Mouse (Mus musculus) small intestine, adult 2 months (tissue): Measurements from ENCODE around the gene Lmx1a. TPM values are rescaled to one million over a fixed set of nuclear protein-coding genes. Genes with fewer than 3 reads are reported as not detected.

Experiments used
- H3K27ac ChIP-seq: fragments of 200-500 bp; 2 replicates; pipeline ENCODE4 v1.5.1; 2012; ENCODE audit warnings: low read depth, low read length, control low read depth, inconsistent platforms; ENCODE audit not compliant: insufficient read depth
- H3K27me3 ChIP-seq: fragments of 200-500 bp; 2 replicates; pipeline ENCODE4 v1.6.1; 2012; ENCODE audit warnings: mild to moderate bottlenecking, moderate library complexity, low read length, inconsistent platforms; ENCODE audit not compliant: control insufficient read depth, insufficient read depth
- H3K36me3 ChIP-seq: fragments of 200-500 bp; 2 replicates; pipeline ENCODE4 v1.6.1; 2012; ENCODE audit warnings: mild to moderate bottlenecking, low read length, control low read depth, inconsistent platforms; ENCODE audit not compliant: control insufficient read depth, insufficient read depth
- H3K4me1 ChIP-seq: fragments of 200-500 bp; 2 replicates; pipeline ENCODE4 v1.6.1; 2012; ENCODE audit warnings: low read length, inconsistent platforms, mixed read lengths; ENCODE audit not compliant: control insufficient read depth, insufficient read depth, insufficient read length
- H3K4me3 ChIP-seq: fragments of 200-500 bp; 2 replicates; pipeline ENCODE4 v1.5.1; 2012; ENCODE audit warnings: low read depth, mild to moderate bottlenecking, control low read depth, inconsistent platforms, low read length, moderate library complexity
- CTCF ChIP-seq: fragments of 200-500 bp; IDR thresholded peaks from 2 replicates; pipeline ENCODE4 v1.5.1; 2012; ENCODE audit warnings: low read depth, mild to moderate bottlenecking, control low read depth, inconsistent platforms, low read length, moderate library complexity, mixed read lengths; ENCODE audit not compliant: insufficient replicate concordance, insufficient read length; ENCODE audit errors: extremely low read depth
- POLR2A ChIP-seq: fragments of 200-500 bp; IDR thresholded peaks from 2 replicates; pipeline ENCODE4 v1.6.1; 2012; ENCODE audit warnings: low read depth, mild to moderate bottlenecking, control low read depth, inconsistent platforms, low read length, moderate library complexity
- WGBS: fragments of 180-500 bp; shearing (Covaris S2); methylation state at CpG from one replicate; pipeline ENCODE4 v1.1.7; 2018; 5-methylcytosine and 5-hydroxymethylcytosine counted together
- polyA plus RNA-seq: library from polyadenylated mRNA; depleted of rRNA; stranded (reverse); fragments of >200 nt; gene quantifications from 2 replicates; pipeline ENCODE4 v1.2.3, GENCODE M21; 2012

The Lmx1a gene
- polyA plus RNA-seq, 1 experiment = 0.35 TPM

DNA sequence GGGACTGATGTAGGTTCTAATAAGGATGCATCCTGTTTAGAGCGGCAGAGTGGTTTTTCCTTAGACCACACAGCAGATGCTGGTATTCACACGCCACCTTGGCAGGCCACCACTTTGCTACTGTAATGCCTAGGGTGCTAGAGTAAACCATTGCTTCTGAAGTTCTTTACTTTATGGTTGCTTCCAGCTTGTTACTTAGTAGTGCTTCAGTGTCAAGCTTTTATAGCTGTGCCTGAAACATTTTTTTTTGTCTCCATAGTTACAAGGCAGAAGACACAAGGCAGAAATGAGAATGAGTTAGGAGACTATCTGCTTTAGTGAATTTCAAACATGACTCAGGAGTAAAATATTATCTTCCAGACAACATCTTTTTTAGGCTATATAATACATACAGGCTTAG lies 95.0 kb downstream of the Lmx1a start:
- TF ChIP-seq POLR2A = no peak
- TF ChIP-seq CTCF = no peak

DNA sequence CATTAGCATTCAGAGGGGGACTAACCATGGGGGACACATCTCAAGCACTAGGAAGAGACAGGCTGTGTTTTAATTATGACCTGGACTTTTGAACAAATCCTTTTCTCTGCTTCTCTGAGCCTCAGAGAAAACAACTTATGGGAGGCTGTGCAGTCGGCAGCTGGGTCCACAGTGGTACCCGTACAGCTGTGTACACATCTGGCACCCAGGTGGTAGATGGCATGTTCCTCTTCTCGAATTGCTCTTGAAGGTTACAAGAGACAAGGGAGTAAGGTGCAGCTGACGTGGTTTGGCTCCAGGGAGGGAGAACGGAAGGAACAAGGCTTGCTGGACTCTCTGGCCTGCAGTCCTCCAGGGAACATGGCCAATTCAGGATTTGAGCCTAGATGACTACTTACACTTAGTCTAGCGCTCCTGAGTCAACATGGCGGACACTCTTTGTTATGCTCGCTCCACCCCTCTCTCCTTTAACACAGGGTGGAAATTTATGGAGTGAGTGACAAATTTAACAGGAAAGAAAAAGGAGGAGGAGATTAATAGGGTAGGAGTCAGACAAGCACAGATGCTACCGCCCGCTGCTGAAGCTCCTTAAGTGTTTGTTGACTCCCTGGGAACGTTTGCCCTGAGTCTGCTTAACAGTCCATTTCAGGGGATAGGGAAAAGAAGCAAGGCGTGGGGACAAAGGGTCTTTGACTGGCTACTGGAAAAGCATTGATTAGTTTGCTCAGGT lies 99.8 kb downstream of the Lmx1a start:
- no peak overlapping the region for H3K4me3 ChIP-seq
- H3K27me3 ChIP-seq = no peaks in the 10 kb centered on the region
- H3K4me1 ChIP-seq = no peaks in the 10 kb centered on the region
- no peak overlapping the region for H3K27ac ChIP-seq
- WGBS = 42% methylated on average over 12 of the region's 12 CpGs
- no peaks in the 10 kb centered on the region for H3K36me3 ChIP-seq
- TF ChIP-seq POLR2A = no peak
- TF ChIP-seq CTCF = no peak

More for the DNA sequence above, 95.0 kb downstream of the Lmx1a start:
- no peaks in the 10 kb centered on the region for H3K27me3 ChIP-seq
- WGBS = 81% methylated on average over 2 of the region's 2 CpGs
- no peak overlapping the region for H3K27ac ChIP-seq
- no peak overlapping the region for H3K4me3 ChIP-seq
- no peaks in the 10 kb centered on the region for H3K36me3 ChIP-seq
- H3K4me1 ChIP-seq = no peaks in the 10 kb centered on the region

DNA sequence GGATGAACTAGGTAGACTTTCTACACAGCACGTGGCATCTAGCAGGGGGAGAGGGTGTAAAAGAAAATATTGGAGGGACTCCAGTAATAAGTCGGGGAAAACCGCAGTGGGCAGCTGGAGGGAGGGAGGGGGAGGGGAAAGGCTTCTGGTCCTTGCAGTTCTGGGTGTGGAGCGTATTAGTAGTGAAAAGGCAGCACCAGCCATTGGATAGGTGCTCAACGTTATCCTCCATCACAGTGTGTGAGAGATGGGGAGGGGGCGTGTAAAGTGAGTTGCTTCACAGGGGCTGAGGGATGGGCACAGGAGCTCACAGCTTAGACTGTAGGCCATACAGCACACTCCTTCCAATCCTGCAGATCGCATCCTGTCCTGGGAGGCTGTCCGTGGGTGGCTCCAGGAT lies 100.4 kb downstream of the Lmx1a start:
- no peak for TF ChIP-seq CTCF
- 53% methylated on average over 8 of the region's 8 CpGs for WGBS
- Histone ChIP-seq H3K4me1 (no peaks in the 10 kb centered on the region), H3K36me3 (no peaks in the 10 kb centered on the region), H3K4me3 (no peak overlapping the region), H3K27ac (no peak overlapping the region), H3K27me3 (no peaks in the 10 kb centered on the region)

DNA sequence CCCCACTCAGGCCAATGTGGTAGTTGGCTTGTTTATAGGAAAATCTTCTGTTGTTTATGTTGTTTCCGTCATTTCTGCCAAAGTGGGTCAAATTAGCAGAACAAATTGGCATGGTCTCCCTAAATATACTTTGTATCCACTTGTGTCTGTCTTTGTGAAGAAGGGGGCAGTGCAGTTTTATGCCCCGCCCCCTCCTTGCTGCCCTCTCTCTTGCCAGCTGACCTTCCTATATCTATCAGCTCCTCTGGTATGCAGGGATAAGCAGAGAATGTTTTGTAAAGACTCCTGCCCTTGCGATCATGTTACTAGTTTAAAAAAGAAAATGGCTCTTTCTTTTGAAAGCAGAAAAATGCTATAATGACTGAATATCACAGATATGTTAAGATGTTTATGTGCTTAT lies 101.7 kb downstream of the Lmx1a start:
- Histone ChIP-seq H3K27ac (no peak overlapping the region), H3K27me3 (no peaks in the 10 kb centered on the region), H3K4me3 (no peak overlapping the region), H3K4me1 (no peaks in the 10 kb centered on the region), H3K36me3 (no peaks in the 10 kb centered on the region)
- no peak for TF ChIP-seq CTCF
- WGBS = 59% methylated on average over 3 of the region's 3 CpGs

DNA sequence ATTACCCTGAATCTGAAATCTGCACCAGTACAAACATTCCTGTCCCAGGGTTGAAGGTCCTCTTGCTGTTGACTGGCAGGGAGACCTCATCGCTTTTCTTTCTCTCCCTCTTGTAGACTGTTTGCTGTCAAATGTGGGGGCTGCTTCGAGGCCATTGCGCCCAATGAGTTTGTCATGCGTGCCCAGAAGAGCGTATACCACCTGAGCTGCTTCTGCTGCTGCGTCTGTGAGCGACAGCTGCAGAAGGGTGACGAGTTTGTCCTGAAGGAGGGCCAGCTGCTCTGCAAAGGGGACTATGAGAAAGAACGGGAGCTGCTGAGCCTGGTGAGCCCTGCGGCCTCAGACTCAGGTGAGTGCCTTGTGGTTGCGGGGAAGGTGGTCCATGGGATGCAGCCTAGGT lies 102.2 kb downstream of the Lmx1a start:
- Histone ChIP-seq H3K27ac (no peak overlapping the region), H3K36me3 (no peaks in the 10 kb centered on the region), H3K4me1 (no peaks in the 10 kb centered on the region), H3K4me3 (no peak overlapping the region), H3K27me3 (no peaks in the 10 kb centered on the region)
- TF ChIP-seq CTCF (no peak), POLR2A (no peak)
- 65% methylated on average over 11 of the region's 11 CpGs for WGBS

DNA sequence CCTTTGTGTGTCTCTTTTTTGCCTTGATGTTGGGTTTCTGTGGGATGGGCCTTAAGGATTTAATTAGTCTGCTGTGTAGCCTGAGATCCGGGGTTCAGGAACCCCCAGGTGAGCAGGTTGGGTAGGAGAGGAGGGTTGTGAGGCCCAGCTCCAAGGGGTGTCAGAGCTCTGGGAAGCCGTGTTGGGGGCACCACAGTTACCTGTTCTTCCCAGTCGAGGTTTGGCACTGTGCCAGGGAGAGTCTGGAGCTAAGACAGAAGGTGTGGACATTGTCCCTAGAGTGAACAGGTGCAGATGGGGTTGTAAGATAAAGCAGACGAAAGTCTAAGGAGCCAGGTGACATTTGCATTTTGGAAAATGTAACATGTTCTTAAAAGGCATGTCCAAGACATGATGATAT lies 112.9 kb downstream of the Lmx1a start:
- TF ChIP-seq POLR2A = no peak
- TF ChIP-seq CTCF = no peak
- Histone ChIP-seq H3K27ac (no peak overlapping the region), H3K4me3 (no peak overlapping the region), H3K27me3 (peaks cover 8% of the 10 kb centered on the region), H3K36me3 (no peaks in the 10 kb centered on the region), H3K4me1 (no peaks in the 10 kb centered on the region)
- WGBS = 20% methylated on average over 4 of the region's 4 CpGs

DNA sequence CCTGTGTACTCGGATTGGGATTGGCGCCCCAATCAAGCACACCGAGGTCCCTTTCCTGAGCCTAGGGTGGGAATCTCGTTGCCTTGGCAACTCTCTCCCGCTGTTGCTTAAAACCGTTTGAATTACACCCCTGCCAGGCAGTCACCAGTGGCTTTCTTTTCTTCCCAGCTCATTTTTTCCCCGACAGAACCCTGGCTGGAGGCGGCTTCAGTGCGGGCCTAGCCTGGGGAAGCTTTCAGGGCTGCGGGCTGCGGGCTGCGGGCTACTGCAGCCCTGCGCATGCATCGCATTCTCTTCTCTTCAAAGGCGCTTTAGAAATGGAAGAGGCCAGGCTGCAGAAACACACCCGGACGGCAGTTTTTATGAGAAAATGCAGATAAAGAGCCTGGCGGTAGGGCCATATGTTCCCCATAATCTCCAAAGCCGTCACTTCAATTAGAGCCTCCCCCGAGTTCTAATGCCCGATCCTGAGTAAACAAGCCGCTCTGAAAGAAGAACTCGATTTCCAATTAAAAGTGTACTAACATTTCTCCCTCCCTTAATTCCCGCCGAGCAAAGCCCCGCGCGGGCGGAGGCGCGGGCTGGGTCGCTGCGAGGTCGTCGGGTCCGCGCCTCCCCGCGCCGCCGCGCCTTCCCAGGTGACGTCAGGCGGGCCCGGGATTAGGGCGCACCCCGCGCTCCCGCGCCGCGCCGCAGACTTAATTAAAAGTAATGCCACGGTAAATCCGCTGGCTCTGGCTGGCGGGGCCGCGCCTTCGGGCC lies 113.7 kb downstream of the Lmx1a start:
- WGBS = 3% methylated on average over 59 of the region's 59 CpGs
- peak overlapping the region; percentile 40 for H3K4me3 ChIP-seq
- H3K27me3 ChIP-seq = peaks cover 8% of the 10 kb centered on the region
- no peak overlapping the region for H3K27ac ChIP-seq
- H3K36me3 ChIP-seq = no peaks in the 10 kb centered on the region
- no peaks in the 10 kb centered on the region for H3K4me1 ChIP-seq
- TF ChIP-seq CTCF = no peak
- TF ChIP-seq POLR2A = no peak
